Mouse (Mus musculus): ENCODE measurements at regions not wholly inside any gene's neighbourhood (a gene's known extent, or its start where the extent isn't known, plus 50 kb on each side); places are given as distances from the start of the nearest gene placed in this dataset.

GRCm38 (mm10) chr9:46863934-46864333 lies 134.6 kb upstream of the Gm4791 start:
- TF ChIP-seq POLR2A (IDR thresholded peaks at IDR 0.05; ENCODE audit: borderline replicate concordance, extremely low read depth, insufficient read depth, insufficient read length, poor library complexity, severe bottlenecking) (no peak), CTCF (IDR thresholded peaks at IDR 0.05; ENCODE audit: borderline replicate concordance, extremely low read depth, insufficient read depth, insufficient read length) (no peak)

Measured in brain, embryonic 14.5 days (tissue).